Mouse (Mus musculus) cerebellum, postnatal 10 days (tissue): ENCODE results near the gene Fam136a.

ENCODE experiments used
- DNase-seq, 2 experiments: peaks; one replicate each; pipeline ENCODE4 v3.0.0; 2021; ENCODE audit warnings: mixed read lengths in 2 of 2

The Fam136a gene

GRCm38 (mm10) chr6:86399995-86400394, 34.5 kb downstream of the Fam136a start:
- no peak for DNase-seq

- DNase-seq, result peak; percentile 74 to 77
Observed at GRCm38 (mm10) chr6:86400972-86401371, 35.5 kb downstream of the Fam136a start.

- no peak for DNase-seq
Observed at GRCm38 (mm10) chr6:86402681-86403607, 37.5 kb downstream of the Fam136a start.

GRCm38 (mm10) chr6:86403728-86404099, 38.3 kb downstream of the Fam136a start:
- peak; percentile 93 to 95 for DNase-seq

GRCm38 (mm10) chr6:86404100-86404861, 38.8 kb downstream of the Fam136a start, which contains the start of gene Tia1:
Tia1 (plus strand) TSS chr6:86404219.
- peak; percentile 98 to 99 for DNase-seq

GRCm38 (mm10) chr6:86404996-86405395, 39.5 kb downstream of the Fam136a start:
- DNase-seq, result no peak

- DNase-seq, result no peak
Observed at GRCm38 (mm10) chr6:86406306-86406705, 40.9 kb downstream of the Fam136a start.

GRCm38 (mm10) chr6:86418711-86419110, 53.3 kb downstream of the Fam136a start:
- DNase-seq, result no peak

GRCm38 (mm10) chr6:86419239-86419638, 53.8 kb downstream of the Fam136a start:
- no peak for DNase-seq
